Mouse (Mus musculus): ENCODE measurements around the gene Rad23a.

DNA sequence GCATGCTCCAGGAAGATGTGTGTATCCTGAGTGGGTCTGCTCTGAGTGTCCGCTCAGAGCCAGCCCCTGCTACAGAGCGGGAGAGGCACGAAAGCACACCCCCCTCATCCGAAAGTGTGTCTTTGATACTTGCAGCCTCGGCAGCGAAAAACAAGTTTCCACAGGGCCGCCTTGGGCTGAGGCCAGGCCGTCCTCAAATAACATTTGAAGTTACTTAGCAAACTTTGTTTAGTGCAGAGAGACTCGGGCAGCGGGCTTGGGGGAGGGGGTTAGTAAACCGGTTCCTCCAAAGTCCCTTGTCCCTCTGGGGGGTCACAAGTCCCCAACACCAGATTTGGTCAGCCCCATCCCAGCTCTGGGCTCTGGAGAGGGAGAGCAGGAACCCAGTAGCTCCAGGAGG lies 51.6 kb downstream of the Rad23a start:
- TF ChIP-seq HCFC1 (IDR thresholded peaks at IDR 0.05; ENCODE audit: borderline replicate concordance, insufficient read depth, low read length) (no peak), ZC3H11A (IDR thresholded peaks at IDR 0.05; ENCODE audit: borderline replicate concordance, low read depth, low read length) (no peak), ZNF384 (IDR thresholded peaks at IDR 0.05; ENCODE audit: low read depth, low read length) (no peak), MAFK (IDR thresholded peaks at IDR 0.05; ENCODE audit: insufficient read depth, low read depth, low read length) (no peak)

Data from ES-E14 (cell line).